Mouse (Mus musculus) kidney, embryonic 15.5 days (tissue): Measurements from ENCODE around the gene Mgst2. TPM values are rescaled to one million over a fixed set of nuclear protein-coding genes. Genes with fewer than 3 reads are reported as not detected.

Experiments used
- ATAC-seq: fragments of 200-750 bp; cut with Nextera tagmentation; replicated peaks from 2 replicates; pipeline ENCODE4 v1.8.0; 2017; ENCODE audit warnings: moderate TSS enrichment; ENCODE audit not compliant: low FRiP score
- H3K27ac ChIP-seq: fragments of 300-500 bp; sonication (generic); 2 replicates; pipeline ENCODE4 v1.5.1; 2015; ENCODE audit warnings: mild to moderate bottlenecking, inconsistent platforms
- H3K27me3 ChIP-seq: fragments of 300-500 bp; sonication (generic); 2 replicates; pipeline ENCODE4 v1.6.1; 2015; ENCODE audit warnings: inconsistent platforms
- H3K36me3 ChIP-seq: fragments of 300-500 bp; sonication (generic); 2 replicates; pipeline ENCODE4 v1.6.1; 2015; ENCODE audit warnings: inconsistent platforms
- H3K4me1 ChIP-seq: fragments of 300-500 bp; sonication (generic); 2 replicates; pipeline ENCODE4 v1.6.1; 2015; ENCODE audit warnings: inconsistent platforms
- H3K4me2 ChIP-seq: fragments of 300-500 bp; sonication (generic); 2 replicates; pipeline ENCODE4 v1.6.1; 2015; ENCODE audit warnings: moderate library complexity, mild to moderate bottlenecking, inconsistent platforms
- H3K4me3 ChIP-seq: fragments of 300-500 bp; sonication (generic); replicated peaks from 2 replicates; pipeline ENCODE4 v1.5.1; 2015; ENCODE audit warnings: mild to moderate bottlenecking, inconsistent platforms
- H3K9ac ChIP-seq: fragments of 300-500 bp; sonication (generic); 2 replicates; pipeline ENCODE4 v1.6.1; 2015; ENCODE audit warnings: mild to moderate bottlenecking, inconsistent platforms
- H3K9me3 ChIP-seq: fragments of 300-500 bp; sonication (generic); replicated peaks from 2 replicates; pipeline ENCODE4 v1.6.1; 2016; ENCODE audit warnings: inconsistent platforms
- WGBS: fragments of 180-500 bp; shearing (Covaris S2); methylation state at CpG from one replicate; pipeline ENCODE4 v1.1.7; 2015; ENCODE audit warnings: mixed read lengths; 5-methylcytosine and 5-hydroxymethylcytosine counted together
- polyA plus RNA-seq: library from polyadenylated mRNA; unstranded; fragments of >200 nt; fragmentation: Nextera tagmentation; extraction: Ambion mirVana; gene quantifications from 2 replicates; pipeline ENCODE4 v1.2.1, GENCODE M21; 2015

The Mgst2 gene
- polyA plus RNA-seq, 1 experiment from 2014 or later = 1.6 TPM

DNA sequence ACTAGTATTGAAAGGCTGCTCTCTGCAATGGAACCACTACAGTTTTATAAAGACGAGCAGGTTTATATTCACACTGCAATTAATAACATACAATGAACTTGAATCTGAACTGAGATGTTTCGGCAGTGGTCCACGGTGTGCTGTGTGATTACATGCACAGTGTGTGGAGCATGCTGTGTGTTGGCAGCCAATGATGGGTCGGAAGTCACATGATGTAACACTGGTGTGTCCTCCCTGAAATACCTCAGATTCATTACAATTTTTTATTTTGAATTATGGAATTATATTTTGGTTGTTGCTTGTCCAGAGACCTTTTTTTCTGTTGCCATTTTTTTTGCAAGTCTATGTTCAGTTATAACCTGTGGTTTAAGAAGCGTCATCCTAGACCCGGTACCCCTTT lies 22.8 kb upstream of the Mgst2 start:
- no peak for ATAC-seq
- Histone ChIP-seq H3K9ac (no peak overlapping the region), H3K36me3 (no peaks in the 10 kb centered on the region), H3K27ac (no peak overlapping the region), H3K27me3 (no peaks in the 10 kb centered on the region), H3K4me3 (no peak overlapping the region), H3K9me3 (no peaks in the 10 kb centered on the region), H3K4me1 (no peaks in the 10 kb centered on the region), H3K4me2 (no peak overlapping the region)
- 95% methylated on average over 6 of the region's 6 CpGs for WGBS

- ATAC-seq = no peak
- no peaks in the 10 kb centered on the region for H3K36me3 ChIP-seq
- H3K9ac ChIP-seq = no peak overlapping the region
- H3K27me3 ChIP-seq = no peaks in the 10 kb centered on the region
- no peaks in the 10 kb centered on the region for H3K4me1 ChIP-seq
- no peak overlapping the region for H3K4me2 ChIP-seq
- no peaks in the 10 kb centered on the region for H3K9me3 ChIP-seq
- no peak overlapping the region for H3K4me3 ChIP-seq
- 88% methylated on average over 6 of the region's 6 CpGs for WGBS
- H3K27ac ChIP-seq = no peak overlapping the region
These were observed 21.9 kb upstream of the Mgst2 start for GRCm38 (mm10) chr3:51638260-51638659.

DNA sequence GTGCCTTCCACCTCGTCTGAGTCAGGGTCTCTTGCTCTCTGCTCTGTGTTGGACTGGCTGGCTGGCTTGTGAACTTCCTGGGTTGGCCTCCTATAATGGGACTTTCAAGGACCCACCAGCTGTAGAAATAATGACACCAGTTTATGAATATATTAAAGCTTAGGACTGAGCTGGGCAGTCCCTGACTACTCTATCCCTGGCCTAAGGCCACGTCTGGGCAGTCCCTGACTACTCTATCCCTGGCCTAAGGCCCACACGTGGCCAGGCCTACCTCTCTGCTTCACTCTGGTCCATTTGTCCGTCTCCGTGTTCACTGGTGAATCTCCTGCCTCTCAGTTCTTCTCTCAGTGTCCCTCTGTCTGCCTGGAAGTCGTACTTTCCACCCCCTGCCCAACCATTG lies 14.7 kb upstream of the Mgst2 start:
- no peaks in the 10 kb centered on the region for H3K27me3 ChIP-seq
- no peak overlapping the region for H3K4me2 ChIP-seq
- no peak for ATAC-seq
- no peak overlapping the region for H3K9ac ChIP-seq
- no peaks in the 10 kb centered on the region for H3K36me3 ChIP-seq
- WGBS = 86% methylated on average over 6 of the region's 6 CpGs
- H3K4me3 ChIP-seq = no peak overlapping the region
- H3K9me3 ChIP-seq = no peaks in the 10 kb centered on the region
- H3K27ac ChIP-seq = no peak overlapping the region
- peaks cover 21% of the 10 kb centered on the region for H3K4me1 ChIP-seq

GRCm38 (mm10) chr3:51646301-51646700 lies 13.9 kb upstream of the Mgst2 start:
- Histone ChIP-seq H3K9ac (no peak overlapping the region), H3K4me1 (peaks cover 28% of the 10 kb centered on the region), H3K27me3 (no peaks in the 10 kb centered on the region), H3K9me3 (no peaks in the 10 kb centered on the region), H3K4me2 (no peak overlapping the region), H3K27ac (no peak overlapping the region), H3K4me3 (no peak overlapping the region), H3K36me3 (no peaks in the 10 kb centered on the region)
- no peak for ATAC-seq
- 78% methylated on average over 10 of the region's 10 CpGs for WGBS

DNA sequence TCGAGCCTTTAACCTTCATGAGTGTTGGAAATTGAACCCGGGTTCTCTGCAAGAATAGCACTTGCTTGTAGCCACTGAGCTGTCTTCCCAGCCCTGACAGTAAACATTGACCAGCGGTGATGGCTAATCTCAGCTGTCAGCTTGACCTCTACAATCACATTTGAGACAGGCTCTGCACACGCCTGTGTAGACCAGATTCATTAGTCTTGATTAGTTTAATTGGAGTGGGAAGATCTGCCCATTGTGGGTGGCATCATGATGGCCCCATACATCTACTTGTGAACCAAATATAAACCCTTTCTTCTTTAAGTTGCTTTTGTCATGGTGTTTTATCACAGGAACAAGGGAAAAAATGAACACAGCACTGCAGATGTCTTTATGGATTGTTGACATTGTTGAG lies 12.8 kb upstream of the Mgst2 start:
- H3K4me3 ChIP-seq = no peak overlapping the region
- no peak overlapping the region for H3K9ac ChIP-seq
- no peaks in the 10 kb centered on the region for H3K27me3 ChIP-seq
- H3K4me2 ChIP-seq = no peak overlapping the region
- no peak for ATAC-seq
- H3K36me3 ChIP-seq = no peaks in the 10 kb centered on the region
- no peaks in the 10 kb centered on the region for H3K9me3 ChIP-seq
- peaks cover 37% of the 10 kb centered on the region for H3K4me1 ChIP-seq
- H3K27ac ChIP-seq = no peak overlapping the region
- 83% methylated on average over 4 of the region's 4 CpGs for WGBS

- no peaks in the 10 kb centered on the region for H3K27me3 ChIP-seq
- no peak overlapping the region for H3K27ac ChIP-seq
- WGBS = 40% methylated on average over 15 of the region's 15 CpGs
- 0 out of 2 replicates have a peak overlapping the region, but pooled peaks have one; percentile 10 for H3K4me3 ChIP-seq
- peak overlapping the region; percentile 50 for H3K4me2 ChIP-seq
- H3K9ac ChIP-seq = no peak overlapping the region
- 0 out of 2 replicates have a peak, but pooled peaks have one; percentile 22 for ATAC-seq
- no peaks in the 10 kb centered on the region for H3K36me3 ChIP-seq
- no peaks in the 10 kb centered on the region for H3K9me3 ChIP-seq
- H3K4me1 ChIP-seq = peaks cover 45% of the 10 kb centered on the region
These were observed 12.0 kb upstream of the Mgst2 start for GRCm38 (mm10) chr3:51648037-51648664.

DNA sequence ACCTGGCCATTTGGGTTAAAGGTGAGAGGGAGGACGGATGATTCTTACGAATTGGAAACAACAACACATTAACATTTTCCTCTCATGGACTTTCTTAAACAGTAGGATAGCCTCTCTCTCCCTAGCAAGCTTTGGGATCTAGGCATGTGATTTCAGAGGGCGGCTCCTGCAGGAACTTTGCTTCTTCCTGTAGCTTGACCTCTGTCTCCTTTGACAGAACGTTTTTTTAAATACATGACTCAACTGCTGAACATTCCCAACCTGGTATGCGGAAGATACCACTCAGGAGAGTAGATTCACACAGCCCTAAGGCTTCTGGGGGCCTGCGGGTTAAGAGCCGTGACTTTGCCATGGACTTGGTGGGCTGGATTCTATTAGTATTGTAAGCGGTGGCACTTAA lies 10.7 kb upstream of the Mgst2 start:
- WGBS = 45% methylated on average over 8 of the region's 8 CpGs
- Histone ChIP-seq H3K27me3 (no peaks in the 10 kb centered on the region), H3K27ac (no peak overlapping the region), H3K36me3 (no peaks in the 10 kb centered on the region), H3K9me3 (no peaks in the 10 kb centered on the region), H3K9ac (no peak overlapping the region), H3K4me1 (peaks cover 49% of the 10 kb centered on the region), H3K4me2 (no peak overlapping the region), H3K4me3 (no peak overlapping the region)
- no peak for ATAC-seq

DNA sequence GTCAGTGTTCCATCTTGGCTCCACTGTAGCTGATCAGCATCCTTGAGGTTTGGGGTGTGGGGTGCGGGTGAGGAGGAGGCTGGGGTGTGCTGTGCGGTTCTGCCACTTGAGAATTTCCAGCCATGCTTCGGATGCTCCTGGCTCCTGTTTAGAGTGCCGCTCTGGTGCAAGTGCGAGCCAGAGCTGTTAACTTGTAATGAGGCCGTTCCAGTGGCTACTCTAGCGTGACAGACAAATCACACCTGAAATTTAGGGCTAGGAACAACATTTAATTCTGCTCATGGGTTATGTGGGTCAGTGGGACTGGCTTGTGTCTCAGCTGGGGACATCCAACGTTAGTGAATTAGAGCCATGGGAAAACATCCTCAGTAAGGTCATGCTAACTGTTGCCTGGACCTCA lies 10.2 kb upstream of the Mgst2 start:
- H3K27ac ChIP-seq = no peak overlapping the region
- no peaks in the 10 kb centered on the region for H3K36me3 ChIP-seq
- no peak overlapping the region for H3K9ac ChIP-seq
- H3K27me3 ChIP-seq = no peaks in the 10 kb centered on the region
- H3K4me3 ChIP-seq = no peak overlapping the region
- 29% methylated on average over 8 of the region's 8 CpGs for WGBS
- H3K9me3 ChIP-seq = no peaks in the 10 kb centered on the region
- H3K4me1 ChIP-seq = peaks cover 49% of the 10 kb centered on the region
- peak; percentile 47; the same call in 1 of the 2 replicates for ATAC-seq
- H3K4me2 ChIP-seq = no peak overlapping the region

GRCm38 (mm10) chr3:51651149-51651548 lies 9.0 kb upstream of the Mgst2 start:
- H3K4me1 ChIP-seq = peaks cover 49% of the 10 kb centered on the region
- H3K9ac ChIP-seq = no peak overlapping the region
- H3K36me3 ChIP-seq = no peaks in the 10 kb centered on the region
- no peak overlapping the region for H3K27ac ChIP-seq
- no peak; the same call in 1 of the 2 replicates for ATAC-seq
- WGBS = 79% methylated on average over 2 of the region's 2 CpGs
- no peaks in the 10 kb centered on the region for H3K9me3 ChIP-seq
- no peak overlapping the region for H3K4me2 ChIP-seq
- H3K4me3 ChIP-seq = no peak overlapping the region
- no peaks in the 10 kb centered on the region for H3K27me3 ChIP-seq

GRCm38 (mm10) chr3:51652292-51652691 lies 7.9 kb upstream of the Mgst2 start:
- Histone ChIP-seq H3K9ac (0 out of 2 replicates have a peak overlapping the region, but pooled peaks have one; percentile 35), H3K27ac (peak overlapping the region; percentile 78), H3K9me3 (no peaks in the 10 kb centered on the region), H3K4me2 (peak overlapping the region; percentile 56), H3K4me3 (peak overlapping the region; percentile 26), H3K27me3 (no peaks in the 10 kb centered on the region), H3K36me3 (no peaks in the 10 kb centered on the region), H3K4me1 (peaks cover 49% of the 10 kb centered on the region)
- peak; percentile 50; the same call in 1 of the 2 replicates for ATAC-seq
- 2% methylated on average over 9 of the region's 9 CpGs for WGBS

DNA sequence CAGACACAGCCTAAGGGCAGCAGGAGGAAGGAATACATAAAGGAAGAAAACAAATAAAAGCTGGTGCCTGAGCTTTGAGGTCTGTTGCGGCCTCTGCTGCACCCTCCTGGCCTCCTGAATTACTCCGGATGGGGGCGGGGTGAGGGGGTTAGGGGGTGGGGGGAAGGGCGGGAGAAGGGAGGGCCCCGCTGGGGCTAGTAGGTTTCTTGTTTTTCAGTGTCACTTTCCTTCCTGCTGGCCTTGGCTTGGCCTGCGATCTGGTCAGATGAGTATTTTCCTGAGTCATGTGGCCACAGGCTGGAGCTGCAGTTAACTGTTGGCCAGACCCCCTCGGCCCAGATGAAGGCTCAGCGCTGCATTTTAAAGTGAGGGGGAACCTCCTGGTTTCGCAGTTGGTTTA lies 7.5 kb upstream of the Mgst2 start:
- peak overlapping the region; percentile 56 for H3K4me2 ChIP-seq
- no peaks in the 10 kb centered on the region for H3K27me3 ChIP-seq
- no peaks in the 10 kb centered on the region for H3K9me3 ChIP-seq
- H3K4me3 ChIP-seq = peak overlapping the region; percentile 26
- H3K27ac ChIP-seq = peak overlapping the region; percentile 78
- peak; percentile 73 for ATAC-seq
- peaks cover 49% of the 10 kb centered on the region for H3K4me1 ChIP-seq
- WGBS = 1% methylated on average over 9 of the region's 9 CpGs
- H3K36me3 ChIP-seq = no peaks in the 10 kb centered on the region
- 0 out of 2 replicates have a peak overlapping the region, but pooled peaks have one; percentile 35 for H3K9ac ChIP-seq

GRCm38 (mm10) chr3:51654303-51655055 lies 5.7 kb upstream of the Mgst2 start:
- WGBS = 64% methylated on average over 6 of the region's 6 CpGs
- H3K36me3 ChIP-seq = no peaks in the 10 kb centered on the region
- ATAC-seq = no peak
- H3K9ac ChIP-seq = no peak overlapping the region
- peaks cover 37% of the 10 kb centered on the region for H3K4me1 ChIP-seq
- no peaks in the 10 kb centered on the region for H3K27me3 ChIP-seq
- no peak overlapping the region for H3K4me3 ChIP-seq
- H3K4me2 ChIP-seq = no peak overlapping the region
- H3K27ac ChIP-seq = no peak overlapping the region
- no peaks in the 10 kb centered on the region for H3K9me3 ChIP-seq
